Mouse (Mus musculus) cerebellum, postnatal 4 days (tissue): Measurements from ENCODE around the gene Ppt2.

Experiments used
- DNase-seq, 2 experiments: peaks; one replicate each; pipeline ENCODE4 v3.0.0; 2022; ENCODE audit warnings: low spot score in 2 of 2, mixed read lengths in 1 of 2

Ppt2 gene

DNA sequence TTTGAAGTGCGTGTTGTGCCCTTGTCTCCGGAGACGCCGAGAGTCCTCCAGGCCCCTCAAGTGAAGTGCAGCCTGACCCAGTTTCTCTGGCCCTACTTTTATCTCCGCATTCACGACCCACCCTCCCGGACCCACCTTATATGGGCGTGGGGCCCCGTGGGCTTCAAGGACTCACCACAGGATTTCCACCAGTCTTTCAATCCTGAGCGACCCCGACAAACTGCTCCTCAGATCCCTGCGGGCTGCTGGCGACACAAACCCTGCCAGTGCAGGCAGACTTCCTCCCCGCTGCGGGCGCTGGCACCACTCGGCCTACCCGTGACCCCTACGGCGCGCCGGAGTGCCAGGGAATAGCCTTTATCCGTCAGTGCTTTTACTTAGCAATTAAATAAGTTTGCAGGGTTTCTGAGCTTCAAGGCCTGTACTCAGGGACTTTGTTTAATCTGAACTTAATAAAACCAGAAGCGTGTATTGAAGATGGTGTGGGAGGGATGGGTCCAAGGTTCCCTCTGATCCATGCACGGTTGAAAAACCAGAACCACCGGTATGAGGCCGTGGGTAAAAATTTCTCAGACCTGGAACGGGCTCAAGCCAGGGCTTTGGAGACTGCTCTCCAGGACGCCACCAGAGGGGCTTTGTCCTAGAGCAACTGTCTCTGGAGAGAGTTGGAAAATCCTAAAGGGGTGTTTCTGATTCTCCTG lies at the start of gene Ppt2:
TSS of gene Ppt2 (minus strand) at position 568 of the 701 bp plus-strand sequence.
- DNase-seq: peak in 1 of 2 experiments; percentile 38

DNA sequence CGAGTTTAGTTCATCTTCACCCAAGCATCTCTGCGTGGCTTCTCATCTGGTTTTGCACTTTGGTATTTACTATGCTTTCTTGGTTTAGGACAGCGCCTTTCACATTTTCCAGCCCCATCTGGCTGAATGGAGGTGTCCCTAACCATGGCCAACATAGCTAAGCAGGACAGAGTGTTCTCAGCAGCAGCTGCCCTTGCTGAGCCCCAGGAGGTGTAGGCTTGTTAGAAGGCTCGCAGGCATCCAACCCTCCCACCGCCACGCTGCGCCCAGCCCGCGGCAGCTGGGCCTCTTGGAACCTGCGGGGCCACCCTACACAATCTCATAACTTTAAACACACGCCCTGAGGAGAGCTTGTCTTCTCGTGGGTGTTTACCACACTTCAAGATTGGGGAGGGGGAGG lies 48.4 kb upstream of the Ppt2 start:
- DNase-seq: no peak

- DNase-seq: no peak
Measured at GRCm38 (mm10) chr17:34676093-34676460, 47.8 kb upstream of the Ppt2 start.

GRCm38 (mm10) chr17:34675205-34676092 lies 47.1 kb upstream of the Ppt2 start:
- DNase-seq: no peak

GRCm38 (mm10) chr17:34674524-34675204 lies 46.4 kb upstream of the Ppt2 start:
- no peak for DNase-seq

DNA sequence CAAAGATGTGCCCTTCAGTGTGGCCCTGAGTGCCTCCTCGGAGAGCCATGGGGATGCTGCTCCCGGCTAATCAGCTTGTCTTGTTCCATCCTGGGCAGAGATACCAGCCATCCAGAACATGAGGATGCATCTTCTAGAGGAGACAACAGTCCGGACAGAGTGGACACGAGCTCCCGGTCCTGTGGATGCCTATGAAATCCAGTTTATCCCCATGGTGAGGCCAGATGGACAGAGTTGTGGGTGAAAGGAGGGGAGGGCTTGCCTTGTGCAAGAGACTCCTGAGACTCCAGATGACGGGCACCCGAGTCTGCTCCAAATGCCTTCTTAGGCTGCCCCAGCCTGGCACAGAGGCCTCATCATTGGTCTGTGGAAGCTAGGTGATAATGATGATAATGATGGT lies 44.8 kb upstream of the Ppt2 start:
- DNase-seq: no peak

- no peak for DNase-seq
Measured at GRCm38 (mm10) chr17:34672246-34672792, 44.0 kb upstream of the Ppt2 start.

- DNase-seq: no peak
Measured at GRCm38 (mm10) chr17:34671151-34672066, 43.1 kb upstream of the Ppt2 start.

GRCm38 (mm10) chr17:34670235-34670634 lies 41.9 kb upstream of the Ppt2 start, which contains the start of gene Tnxb:
Gene Tnxb, plus strand, starts transcription at chr17:34670535.
- DNase-seq: no peak

GRCm38 (mm10) chr17:34664472-34664871 lies 36.2 kb upstream of the Ppt2 start:
- DNase-seq: no peak

GRCm38 (mm10) chr17:34663558-34663957 lies 35.2 kb upstream of the Ppt2 start:
- DNase-seq: no peak

GRCm38 (mm10) chr17:34662978-34663377 lies 34.7 kb upstream of the Ppt2 start:
- no peak for DNase-seq

GRCm38 (mm10) chr17:34662468-34662867 lies 34.2 kb upstream of the Ppt2 start:
- no peak for DNase-seq

- no peak for DNase-seq
Measured at GRCm38 (mm10) chr17:34661121-34661591, 32.8 kb upstream of the Ppt2 start.

GRCm38 (mm10) chr17:34660259-34660820 lies 32.0 kb upstream of the Ppt2 start:
- no peak for DNase-seq

DNA sequence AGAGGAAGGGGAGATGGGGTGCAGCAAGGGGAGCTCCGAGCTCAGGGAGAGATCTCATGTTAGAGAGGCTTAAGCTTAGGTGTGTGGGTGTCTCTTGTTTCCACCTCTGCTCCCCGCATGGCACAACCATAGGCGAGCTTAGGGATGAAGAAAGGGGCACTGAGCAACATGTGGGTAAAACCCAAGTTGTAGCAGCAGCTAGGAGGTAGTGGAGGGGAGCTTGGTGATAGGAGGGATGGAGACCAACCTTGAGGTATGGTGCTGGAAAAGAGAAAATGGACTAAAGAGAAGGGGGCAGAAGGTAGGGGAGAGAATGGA lies 31.5 kb upstream of the Ppt2 start:
- DNase-seq: no peak

GRCm38 (mm10) chr17:34659181-34659896 lies 31.0 kb upstream of the Ppt2 start:
- DNase-seq: no peak

- DNase-seq: no peak
Measured at GRCm38 (mm10) chr17:34658591-34658990, 30.3 kb upstream of the Ppt2 start.

- no peak for DNase-seq
Measured at GRCm38 (mm10) chr17:34658145-34658544, 29.8 kb upstream of the Ppt2 start.

- DNase-seq: no peak
Measured at GRCm38 (mm10) chr17:34657271-34657670, 29.0 kb upstream of the Ppt2 start.
